Mouse (Mus musculus): ENCODE measurements around the gene Mrps24.

DNA sequence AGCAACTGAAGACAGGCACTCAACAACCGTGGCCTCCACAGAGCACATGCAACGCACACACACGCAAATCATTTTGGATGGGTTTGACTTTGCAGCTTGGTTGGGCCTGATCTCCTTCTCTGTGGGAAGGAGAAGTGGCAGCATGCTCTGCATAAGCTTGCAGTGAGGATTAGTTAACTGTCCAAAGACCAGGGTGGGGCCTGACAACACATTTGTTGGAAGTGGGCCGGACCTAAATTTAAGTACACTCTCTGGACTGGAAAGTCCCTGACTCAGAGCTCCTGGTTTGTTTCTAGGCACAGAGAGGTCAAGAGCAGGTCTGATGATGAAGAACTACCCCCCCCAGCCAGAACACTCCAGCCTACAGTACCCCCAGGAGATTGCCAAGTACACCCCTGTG lies 18.8 kb upstream of the Mrps24 start:
- TF ChIP-seq POU5F1 (IDR thresholded peaks at IDR 0.05; ENCODE audit: borderline replicate concordance, low read length) (no peak), CTCF (conservative IDR thresholded peaks at IDR 0.05; ENCODE audit: low read length) (no peak)
